Mouse (Mus musculus) G1E (cell line): Measurements from ENCODE around the gene Pex5.

Experiments used
- GATA1 ChIP-seq: IDR thresholded peaks from 2 replicates; pipeline ENCODE4 v1.6.1; 2012; ENCODE audit warnings: borderline replicate concordance, low read length, inconsistent platforms, mixed read lengths
- TAL1 ChIP-seq: conservative IDR thresholded peaks from 2 replicates; pipeline ENCODE4 v1.6.1; 2012; ENCODE audit warnings: low read depth, low read length, inconsistent platforms, mixed read lengths

- TF ChIP-seq GATA1 (no peak), TAL1 (no peak)
Measured at GRCm38 (mm10) chr6:124459388-124459787, 44.5 kb upstream of the Pex5 start.
